Mouse (Mus musculus) 416B (cell line): ENCODE data around the gene Gm21627.
"Not testable (repeated sequence)": the region's sequence is repeated elsewhere in the genome, so short reads cannot be mapped to it uniquely, and the experiment has no call there.

ENCODE experiments used
- DNase-seq: peaks from one replicate; pipeline ENCODE4 v3.0.0; 2011; ENCODE audit warnings: low read depth

Gm21627 gene

GRCm38 (mm10) chrY:63228127-63228526 lies at the start of gene Gm21627:
TSS of gene Gm21627 (plus strand) at chrY:63228427.
- DNase-seq, result not testable (repeated sequence)
